Mouse (Mus musculus): ENCODE results near the gene Neu3.

- TF ChIP-seq POLR2A (IDR thresholded peaks at IDR 0.05; ENCODE audit: low read depth, low read length), result no peak
- no peak for TF ChIP-seq CTCF (IDR thresholded peaks at IDR 0.05; ENCODE audit: borderline replicate concordance, insufficient read depth, low read length)
Measured at GRCm38 (mm10) chr7:99826096-99826495, 2.1 kb downstream of the Neu3 start.

All from embryonic fibroblast, embryonic 13.5 days (primary cell).